Mouse (Mus musculus): ENCODE measurements around the gene Dph3. TPM values are rescaled to one million over a fixed set of nuclear protein-coding genes. Genes with fewer than 3 reads are reported as not detected.
"Not testable (repeated sequence)": the region's sequence is repeated elsewhere in the genome, so short reads cannot be mapped to it uniquely, and the experiment has no call there.

Dph3 gene
- polyA plus RNA-seq (2015; fragmentation: Nextera tagmentation; extraction: Ambion mirVana): 76.6 and 96.8 TPM in 2 replicates

DNA sequence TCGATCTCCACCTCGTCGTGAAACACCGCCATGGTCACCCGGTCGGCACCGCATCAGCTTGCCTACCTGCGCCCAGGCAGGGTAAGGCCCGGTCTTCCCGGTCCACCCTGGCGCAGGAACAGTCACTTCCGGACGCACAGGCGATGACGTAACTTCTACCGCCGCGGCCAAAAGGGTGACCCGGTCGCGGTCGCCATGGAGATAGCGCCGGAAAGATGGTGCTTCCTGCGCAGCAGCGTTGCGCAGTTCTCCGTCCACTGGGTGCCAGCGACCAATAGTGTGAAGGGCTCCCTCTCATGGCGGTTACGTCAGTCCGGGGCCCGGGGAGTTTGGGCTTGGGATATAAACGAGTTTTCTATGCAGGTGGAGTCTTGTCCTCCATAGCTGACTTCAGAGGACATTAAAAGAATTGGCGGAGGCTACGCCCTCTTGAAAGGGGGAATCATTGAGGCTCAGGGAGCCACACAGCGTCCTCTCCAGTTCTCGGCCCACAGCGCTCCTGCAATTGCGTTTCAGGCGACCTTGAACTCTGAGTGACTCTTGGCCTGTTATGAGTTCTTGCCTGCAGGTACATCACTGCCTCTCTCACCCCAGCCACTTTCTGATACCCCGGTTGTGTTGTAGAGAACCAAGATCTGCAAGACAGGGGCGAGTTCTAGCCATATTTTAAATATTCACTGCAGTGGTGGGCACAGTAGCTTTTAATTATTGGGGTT, at the start of gene Dph3:
Dph3 (minus strand) TSS at position 244 of the 716 bp plus-strand sequence.
- under 1% methylated on average over 43 of the region's 43 CpGs for WGBS
- peak; percentile 96 for ATAC-seq (ENCODE audit: extremely low read depth, insufficient number of reproducible peaks, low FRiP score, low TSS enrichment)
- Histone ChIP-seq H3K4me3 (peak within 1 kb of the TSS; percentile 75), H3K36me3 (peaks cover 25% of the 10 kb centered on the region), H3K9me3 (no peaks in the 10 kb centered on the region), H3K4me1 (peaks cover 29% of the 10 kb centered on the region), H3K4me2 (peak within 1 kb of the TSS; percentile 86), H3K27ac (replicated peaks) (peak within 1 kb of the TSS; percentile 97), H3K27me3 (replicated peaks) (no peaks in the 10 kb centered on the region), H3K9ac (peak within 1 kb of the TSS; percentile 88)

DNA sequence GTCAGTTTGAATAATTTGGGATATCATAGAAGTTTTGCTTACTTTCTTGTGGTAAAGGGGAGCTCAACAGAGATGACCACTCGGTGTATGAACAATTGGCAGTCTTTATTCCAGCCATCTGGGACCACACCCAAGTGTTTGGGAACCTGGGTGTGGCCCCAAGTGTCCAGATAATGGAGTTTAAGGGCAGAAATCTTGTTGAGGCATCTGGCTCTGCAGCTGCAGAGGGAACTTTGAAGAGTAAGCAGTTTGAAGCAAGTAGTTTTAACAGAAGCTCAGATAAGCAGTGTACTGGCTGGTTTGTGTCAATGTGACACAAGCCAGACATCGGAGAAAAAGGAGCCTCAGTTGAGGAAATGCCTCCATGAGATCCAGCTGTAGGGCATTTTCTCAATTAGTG, 48.8 kb upstream of the Dph3 start:
- no peaks in the 10 kb centered on the region for H3K27me3 ChIP-seq (replicated peaks)
- H3K36me3 ChIP-seq: no peaks in the 10 kb centered on the region
- H3K9me3 ChIP-seq: no peaks in the 10 kb centered on the region
- peak overlapping the region; percentile 36 for H3K4me2 ChIP-seq
- no peak for ATAC-seq (ENCODE audit: extremely low read depth, insufficient number of reproducible peaks, low FRiP score, low TSS enrichment)
- H3K9ac ChIP-seq: peak overlapping the region; percentile 24; the same call in 1 of the 2 replicates
- no peak overlapping the region for H3K4me3 ChIP-seq
- 15% methylated on average over 2 of the region's 2 CpGs for WGBS
- H3K27ac ChIP-seq (replicated peaks): peak overlapping the region; percentile 53
- H3K4me1 ChIP-seq: peaks cover 33% of the 10 kb centered on the region

DNA sequence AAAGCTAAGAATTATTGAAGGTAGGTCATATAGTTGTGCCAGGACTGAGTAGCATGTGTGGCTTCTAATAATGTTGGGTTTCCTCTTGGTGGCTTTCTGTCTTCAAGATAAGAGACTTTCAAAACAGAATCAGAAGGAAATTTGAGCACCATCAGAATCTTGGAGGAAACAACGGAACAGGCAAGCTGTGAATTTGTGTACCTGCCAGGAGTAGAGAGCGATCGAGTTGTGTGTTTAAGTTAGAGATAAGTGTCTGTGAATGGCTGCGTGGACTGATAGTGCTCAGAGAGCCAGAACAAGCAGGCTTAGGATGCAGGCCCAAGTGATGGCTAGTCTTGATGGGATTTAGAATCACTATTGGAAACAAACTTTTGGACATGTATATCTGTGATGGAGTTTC, 46.3 kb upstream of the Dph3 start:
- no peaks in the 10 kb centered on the region for H3K9me3 ChIP-seq
- 25% methylated on average over 4 of the region's 4 CpGs for WGBS
- no peak for ATAC-seq (ENCODE audit: extremely low read depth, insufficient number of reproducible peaks, low FRiP score, low TSS enrichment)

DNA sequence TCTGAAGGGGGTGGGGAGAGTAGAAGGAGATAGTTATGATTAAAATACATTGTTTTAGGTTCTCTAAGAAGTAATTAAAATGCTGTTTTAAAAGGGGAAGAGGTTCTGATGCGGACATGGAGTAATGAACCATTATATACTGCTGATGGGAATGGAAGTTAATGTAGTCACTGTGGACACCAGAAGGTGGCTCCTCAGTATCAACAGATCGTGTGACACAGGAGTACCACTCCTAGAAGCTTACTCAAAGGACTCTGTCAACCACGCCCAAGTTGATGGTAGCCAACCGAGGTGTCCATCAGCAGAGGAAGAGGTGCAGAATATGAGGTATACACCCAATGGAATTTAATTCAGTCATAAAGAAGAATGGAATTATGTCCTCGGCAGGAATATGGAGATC, 42.9 kb upstream of the Dph3 start:
- WGBS: 57% methylated on average over 5 of the region's 5 CpGs
- H3K9ac ChIP-seq: no peak overlapping the region
- H3K36me3 ChIP-seq: no peaks in the 10 kb centered on the region
- H3K4me3 ChIP-seq: no peak overlapping the region
- peaks cover 6% of the 10 kb centered on the region for H3K4me1 ChIP-seq
- no peak overlapping the region for H3K4me2 ChIP-seq
- no peak overlapping the region for H3K27ac ChIP-seq (replicated peaks)
- no peaks in the 10 kb centered on the region for H3K9me3 ChIP-seq
- no peak for ATAC-seq (ENCODE audit: extremely low read depth, insufficient number of reproducible peaks, low FRiP score, low TSS enrichment)
- no peaks in the 10 kb centered on the region for H3K27me3 ChIP-seq (replicated peaks)

More for the DNA sequence above, 46.3 kb upstream of the Dph3 start:
- Histone ChIP-seq H3K36me3 (no peaks in the 10 kb centered on the region), H3K4me3 (no peak overlapping the region), H3K4me1 (peaks cover 33% of the 10 kb centered on the region), H3K4me2 (no peak overlapping the region), H3K27me3 (replicated peaks) (no peaks in the 10 kb centered on the region), H3K27ac (replicated peaks) (no peak overlapping the region), H3K9ac (no peak overlapping the region)

DNA sequence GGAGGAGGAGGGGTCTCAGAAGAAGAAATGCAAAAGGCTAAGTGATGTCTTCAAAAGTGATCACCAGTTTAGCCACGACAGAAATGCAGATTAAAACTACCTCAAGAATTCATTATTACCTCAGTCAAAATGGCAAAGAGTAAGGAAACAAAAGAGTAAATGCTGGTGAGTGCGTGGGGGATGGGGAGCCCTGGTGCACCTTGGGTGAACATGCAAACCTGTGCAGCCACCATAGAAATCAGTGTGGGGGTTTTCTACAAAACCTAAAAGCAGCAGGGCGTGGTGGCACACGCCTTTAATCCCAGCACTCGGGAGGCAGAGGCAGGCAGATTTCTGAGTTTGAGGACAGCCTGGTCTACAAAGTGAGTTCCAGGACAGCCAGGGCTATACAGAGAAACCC, 39.7 kb upstream of the Dph3 start:
- not testable (repeated sequence) for H3K36me3 ChIP-seq; H3K9me3 ChIP-seq; H3K27ac ChIP-seq (replicated peaks); ATAC-seq (ENCODE audit: extremely low read depth, insufficient number of reproducible peaks, low FRiP score, low TSS enrichment); H3K4me3 ChIP-seq; H3K27me3 ChIP-seq (replicated peaks); H3K4me2 ChIP-seq; H3K4me1 ChIP-seq; H3K9ac ChIP-seq
- WGBS: 81% methylated on average over 5 of the region's 5 CpGs

DNA sequence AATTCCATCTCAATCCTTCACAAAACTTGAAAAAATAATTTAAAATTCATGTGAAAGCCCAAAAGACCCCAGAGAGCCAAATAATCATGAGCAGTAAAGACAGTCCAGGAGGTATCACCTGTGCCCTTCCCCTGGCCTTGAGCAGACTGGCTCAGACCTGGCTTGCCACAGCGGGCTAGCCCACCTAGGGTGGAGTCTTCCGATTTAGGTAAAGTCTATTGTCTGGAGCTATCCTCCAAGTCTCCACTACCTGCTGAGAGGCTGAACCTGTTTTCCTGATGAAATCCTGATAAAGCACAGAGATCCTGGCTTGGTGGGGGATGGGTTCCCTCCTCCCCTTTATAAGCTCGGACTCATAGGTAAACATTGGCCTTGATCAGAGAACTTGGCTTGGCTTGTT, 38.7 kb upstream of the Dph3 start:
- Histone ChIP-seq H3K36me3 (no peaks in the 10 kb centered on the region), H3K27me3 (replicated peaks) (no peaks in the 10 kb centered on the region), H3K4me3 (no peak overlapping the region), H3K9me3 (no peaks in the 10 kb centered on the region), H3K9ac (no peak overlapping the region), H3K4me2 (no peak overlapping the region), H3K27ac (replicated peaks) (no peak overlapping the region), H3K4me1 (no peaks in the 10 kb centered on the region)
- ATAC-seq (ENCODE audit: extremely low read depth, insufficient number of reproducible peaks, low FRiP score, low TSS enrichment): no peak
- WGBS: 70% methylated on average over 3 of the region's 3 CpGs

DNA sequence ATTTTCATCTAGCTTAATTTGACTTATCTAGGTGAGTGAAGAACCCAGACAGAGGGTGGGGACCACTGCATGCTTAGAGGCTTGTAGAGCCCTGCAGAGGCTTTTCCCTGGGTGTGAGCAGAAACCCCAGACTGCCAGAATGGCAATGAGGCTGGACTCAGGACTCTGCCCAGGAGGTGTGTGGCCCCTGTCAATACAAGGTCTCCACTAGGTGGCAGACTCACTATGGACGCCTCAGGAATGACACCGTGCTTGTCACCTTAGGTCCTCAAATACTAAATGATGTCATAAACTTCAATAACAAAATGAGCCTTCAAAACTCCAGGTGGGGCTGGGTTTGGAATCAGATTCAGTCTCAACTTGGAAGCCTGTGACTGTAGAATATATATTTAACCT, 36.4 kb upstream of the Dph3 start:
- no peaks in the 10 kb centered on the region for H3K9me3 ChIP-seq
- H3K9ac ChIP-seq: no peak overlapping the region
- H3K4me1 ChIP-seq: no peaks in the 10 kb centered on the region
- no peaks in the 10 kb centered on the region for H3K27me3 ChIP-seq (replicated peaks)
- H3K27ac ChIP-seq (replicated peaks): no peak overlapping the region
- no peak overlapping the region for H3K4me2 ChIP-seq
- 48% methylated on average over 2 of the region's 2 CpGs for WGBS
- no peak overlapping the region for H3K4me3 ChIP-seq
- ATAC-seq (ENCODE audit: extremely low read depth, insufficient number of reproducible peaks, low FRiP score, low TSS enrichment): no peak
- H3K36me3 ChIP-seq: no peaks in the 10 kb centered on the region

DNA sequence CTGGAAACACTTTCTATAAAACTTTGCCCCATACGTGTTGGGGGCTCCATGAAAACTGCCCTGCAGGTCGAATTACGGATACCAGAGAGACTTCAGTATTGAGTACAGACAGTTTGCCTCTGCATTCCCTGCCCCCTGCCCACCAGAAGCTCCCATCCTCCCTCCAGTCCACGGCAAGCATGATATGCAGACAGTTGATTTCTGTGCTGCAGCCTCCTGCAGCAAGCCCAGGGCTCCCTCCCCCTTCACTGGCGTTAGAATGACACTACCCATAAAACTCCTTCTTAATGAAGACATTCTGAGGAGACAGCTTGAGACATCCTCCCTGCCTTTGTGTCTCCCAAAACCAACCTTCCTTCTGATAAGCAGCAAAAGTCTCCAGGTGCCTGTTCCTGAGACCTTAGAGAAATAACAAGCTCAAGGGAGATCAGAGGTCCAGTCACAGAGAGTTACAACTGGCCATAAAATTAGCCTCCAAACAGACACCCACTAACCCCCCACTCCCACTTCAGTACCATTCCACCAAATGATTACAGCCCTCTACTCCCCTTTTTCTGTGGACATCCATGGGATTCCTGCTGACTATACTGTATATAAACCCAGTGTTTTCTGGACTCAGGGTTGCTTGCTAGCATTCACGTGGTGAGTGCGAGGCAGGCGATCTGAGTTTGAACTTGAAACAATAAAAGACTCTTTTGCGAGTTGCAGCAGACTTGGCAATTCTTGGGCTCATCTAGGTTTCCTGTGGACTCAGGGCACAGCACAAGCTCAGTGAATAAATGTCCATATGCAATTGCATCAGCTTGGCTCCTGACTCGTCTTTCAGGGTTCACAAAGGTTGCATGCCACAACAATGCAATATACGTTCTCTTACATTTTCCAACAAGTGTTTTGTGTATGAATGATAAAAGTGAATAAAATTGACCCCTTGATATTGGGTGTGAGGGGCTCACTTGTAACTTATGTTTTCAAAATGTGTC, 35.7 kb upstream of the Dph3 start:
- no peak overlapping the region for H3K9ac ChIP-seq
- no peaks in the 10 kb centered on the region for H3K36me3 ChIP-seq
- 65% methylated on average over 11 of the region's 11 CpGs for WGBS
- H3K4me1 ChIP-seq: no peaks in the 10 kb centered on the region
- no peaks in the 10 kb centered on the region for H3K9me3 ChIP-seq
- no peak overlapping the region for H3K4me2 ChIP-seq
- H3K4me3 ChIP-seq: no peak overlapping the region
- peak overlapping the region; percentile 46; the same call in 1 of the 2 replicates for H3K27ac ChIP-seq (replicated peaks)
- H3K27me3 ChIP-seq (replicated peaks): no peaks in the 10 kb centered on the region
- no peak for ATAC-seq (ENCODE audit: extremely low read depth, insufficient number of reproducible peaks, low FRiP score, low TSS enrichment)

DNA sequence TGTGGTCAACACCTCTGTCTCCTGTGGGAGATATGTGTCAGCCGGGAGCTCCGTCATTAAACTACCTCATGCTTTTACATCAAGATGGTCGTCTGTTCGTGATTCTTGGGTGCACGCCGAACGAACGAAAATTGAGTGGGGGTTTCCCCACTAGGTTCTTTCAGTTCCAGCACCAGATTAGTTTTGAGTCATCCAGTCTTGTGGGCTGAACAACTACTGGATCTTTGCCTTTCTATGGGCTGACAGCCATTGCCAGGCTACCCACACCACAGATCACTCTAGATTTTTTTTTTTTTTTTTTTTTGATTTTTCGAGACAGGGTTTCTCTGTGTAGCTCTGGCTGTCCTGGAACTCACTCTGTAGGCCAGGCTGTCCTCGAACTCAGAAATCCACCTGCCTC, 26.6 kb upstream of the Dph3 start:
- H3K27ac ChIP-seq (replicated peaks); H3K9ac ChIP-seq; ATAC-seq (ENCODE audit: extremely low read depth, insufficient number of reproducible peaks, low FRiP score, low TSS enrichment); H3K4me2 ChIP-seq; H3K4me3 ChIP-seq; H3K36me3 ChIP-seq; H3K27me3 ChIP-seq (replicated peaks); H3K9me3 ChIP-seq; H3K4me1 ChIP-seq: not testable (repeated sequence)
- WGBS: 81% methylated on average over 10 of the region's 10 CpGs

DNA sequence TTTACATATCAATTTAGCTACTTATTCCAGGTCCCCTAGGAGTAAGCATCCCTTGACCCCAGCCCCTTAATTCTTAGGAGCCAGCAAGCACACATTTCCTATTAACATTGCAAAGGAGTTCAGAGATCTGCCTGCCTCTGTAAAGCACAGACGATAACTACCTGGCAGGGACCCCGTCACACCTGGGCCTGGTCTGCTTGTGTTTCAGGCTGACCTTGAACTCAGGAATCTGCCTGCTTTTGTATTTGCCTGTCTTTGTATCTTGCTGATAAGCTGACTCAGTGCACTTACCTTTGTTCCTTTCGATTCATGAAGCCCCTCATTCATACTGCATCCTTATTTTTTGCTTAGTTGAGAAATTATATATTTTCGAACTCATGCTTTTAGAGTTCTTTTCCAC, 21.4 kb upstream of the Dph3 start:
- Histone ChIP-seq H3K4me2 (no peak overlapping the region), H3K4me1 (peaks cover 8% of the 10 kb centered on the region), H3K9ac (no peak overlapping the region), H3K9me3 (no peaks in the 10 kb centered on the region), H3K36me3 (peaks cover 22% of the 10 kb centered on the region), H3K27me3 (replicated peaks) (no peaks in the 10 kb centered on the region), H3K27ac (replicated peaks) (no peak overlapping the region), H3K4me3 (no peak overlapping the region)
- 83% methylated on average over 4 of the region's 4 CpGs for WGBS
- no peak for ATAC-seq (ENCODE audit: extremely low read depth, insufficient number of reproducible peaks, low FRiP score, low TSS enrichment)

DNA sequence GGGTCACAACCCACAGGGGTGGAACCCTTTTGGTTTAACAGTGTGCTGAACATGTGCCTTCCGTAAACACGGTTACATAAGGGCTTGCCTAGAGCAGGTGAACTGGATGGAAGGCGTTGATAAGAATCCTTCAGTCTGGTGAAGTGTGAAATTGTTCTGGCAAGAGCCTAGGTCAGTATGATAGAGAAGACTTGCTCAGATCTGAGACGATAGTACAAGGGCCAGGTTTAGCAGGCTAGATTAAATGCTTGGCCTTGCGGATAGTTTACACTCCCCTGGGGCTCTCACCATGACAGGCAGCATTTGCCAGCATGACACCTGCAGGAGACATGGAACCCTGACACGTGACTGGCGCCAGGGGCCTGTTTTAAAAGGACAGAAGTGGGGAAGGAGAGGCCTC, 20.1 kb upstream of the Dph3 start:
- H3K36me3 ChIP-seq: peaks cover 32% of the 10 kb centered on the region
- no peaks in the 10 kb centered on the region for H3K9me3 ChIP-seq
- no peak overlapping the region for H3K9ac ChIP-seq
- no peak for ATAC-seq (ENCODE audit: extremely low read depth, insufficient number of reproducible peaks, low FRiP score, low TSS enrichment)
- peaks cover 8% of the 10 kb centered on the region for H3K4me1 ChIP-seq
- no peaks in the 10 kb centered on the region for H3K27me3 ChIP-seq (replicated peaks)
- H3K4me2 ChIP-seq: no peak overlapping the region
- no peak overlapping the region for H3K27ac ChIP-seq (replicated peaks)
- no peak overlapping the region for H3K4me3 ChIP-seq
- 35% methylated on average over 7 of the region's 7 CpGs for WGBS
